Mouse (Mus musculus): ENCODE results near the gene Ano6. TPM values are rescaled to one million over a fixed set of nuclear protein-coding genes. Genes with fewer than 3 reads are reported as not detected.

Gene Ano6
- total and polyA plus RNA-seq, 3 experiments = 14.9 to 27.0 (median 18.4) TPM

DNA sequence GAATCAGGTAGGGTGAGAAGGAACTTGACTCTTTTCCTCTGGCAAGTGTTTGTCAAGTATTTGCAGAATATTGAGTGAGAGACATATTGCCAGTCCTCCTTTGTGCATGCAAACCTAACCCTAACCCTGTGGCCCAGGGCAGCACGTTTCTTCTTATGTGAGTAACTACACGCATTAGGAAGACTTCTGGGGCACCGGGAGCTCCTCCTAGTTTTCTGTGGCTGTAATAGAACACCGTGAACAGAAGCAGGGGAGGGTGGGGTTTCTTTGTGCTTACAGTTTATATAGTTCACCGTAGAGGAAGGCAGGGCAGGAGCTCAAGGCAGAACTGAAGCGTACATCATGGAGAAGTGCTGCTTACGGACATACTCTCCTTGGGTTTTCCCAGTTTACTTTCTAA, 65.3 kb downstream of the Ano6 start:
- in situ Hi-C loops (cut with MboI; ENCODE audit: low pct_ligation_motif_present, low pct_unique_long_range_greater_than_20kb, low sequenced_read_pairs) (no loop called here), dilution Hi-C loops (cut with MboI; ENCODE audit: extremely low pct_ligation_motif_present, extremely low pct_unique_long_range_greater_than_20kb, low sequenced_read_pairs) (no loop called here)
- Histone ChIP-seq H3K9me3 (replicated peaks; ENCODE audit: low read length) (peaks cover 3% of the 10 kb centered on the region), H3K9ac (ENCODE audit: insufficient read depth, low read depth) (no peak overlapping the region), H3K4me1 (ENCODE audit: control insufficient read depth in 1 of 2, insufficient read depth in 2 of 2) (no peaks in the 10 kb centered on the region), H3K4me2 (ENCODE audit: insufficient read depth, low read depth, poor library complexity, severe bottlenecking) (no peak overlapping the region), H3K36me3 (replicated peaks in 1 of 2; ENCODE audit: control insufficient read depth in 1 of 2, insufficient read depth in 1 of 2, low read length in 1 of 2) (peaks cover 0 to 30% of the 10 kb centered on the region in 2 experiments), H3K27ac (ENCODE audit: insufficient read depth, low read depth) (no peak overlapping the region), H3K79me2 (replicated peaks; ENCODE audit: control insufficient read depth, extremely low read depth, insufficient read depth, poor library complexity, severe bottlenecking) (no peaks in the 10 kb centered on the region), H3K4me3 (replicated peaks in 1 of 3; ENCODE audit: low read depth in 2 of 3, low read length in 2 of 3, poor library complexity in 1 of 3) (no peak overlapping the region), H3K27me3 (replicated peaks) (no peaks in the 10 kb centered on the region)
- TF ChIP-seq ZC3H11A (IDR thresholded peaks at IDR 0.05; ENCODE audit: low read depth, low read length) (no peak), ZNF384 (IDR thresholded peaks at IDR 0.05; ENCODE audit: low read depth, low read length) (no peak), HCFC1 (IDR thresholded peaks at IDR 0.05; ENCODE audit: low read depth, low read length) (no peak), CHD1 (IDR thresholded peaks at IDR 0.05; ENCODE audit: low read depth, low read length) (no peak), NRF1 (IDR thresholded peaks at IDR 0.05; ENCODE audit: low read depth, low read length) (no peak), MYC (IDR thresholded peaks at IDR 0.05; ENCODE audit: low read depth, low read length) (no peak), ETS1 (conservative IDR thresholded peaks at IDR 0.05; ENCODE audit: low read depth, low read length) (no peak), ELF1 (IDR thresholded peaks at IDR 0.05; ENCODE audit: low read depth, low read length) (no peak), EP300 (IDR thresholded peaks at IDR 0.05; ENCODE audit: low read length) (no peak), UBTF (IDR thresholded peaks at IDR 0.05; ENCODE audit: low read depth, low read length) (no peak), TCF12 (IDR thresholded peaks at IDR 0.05; ENCODE audit: low read depth, low read length) (no peak), ZMIZ1 (IDR thresholded peaks at IDR 0.05; ENCODE audit: low read depth, low read length) (no peak), BHLHE40 (IDR thresholded peaks at IDR 0.05; ENCODE audit: low read depth, low read length) (no peak)
- DNase-seq (ENCODE audit: extremely low read depth) = no peak

DNA sequence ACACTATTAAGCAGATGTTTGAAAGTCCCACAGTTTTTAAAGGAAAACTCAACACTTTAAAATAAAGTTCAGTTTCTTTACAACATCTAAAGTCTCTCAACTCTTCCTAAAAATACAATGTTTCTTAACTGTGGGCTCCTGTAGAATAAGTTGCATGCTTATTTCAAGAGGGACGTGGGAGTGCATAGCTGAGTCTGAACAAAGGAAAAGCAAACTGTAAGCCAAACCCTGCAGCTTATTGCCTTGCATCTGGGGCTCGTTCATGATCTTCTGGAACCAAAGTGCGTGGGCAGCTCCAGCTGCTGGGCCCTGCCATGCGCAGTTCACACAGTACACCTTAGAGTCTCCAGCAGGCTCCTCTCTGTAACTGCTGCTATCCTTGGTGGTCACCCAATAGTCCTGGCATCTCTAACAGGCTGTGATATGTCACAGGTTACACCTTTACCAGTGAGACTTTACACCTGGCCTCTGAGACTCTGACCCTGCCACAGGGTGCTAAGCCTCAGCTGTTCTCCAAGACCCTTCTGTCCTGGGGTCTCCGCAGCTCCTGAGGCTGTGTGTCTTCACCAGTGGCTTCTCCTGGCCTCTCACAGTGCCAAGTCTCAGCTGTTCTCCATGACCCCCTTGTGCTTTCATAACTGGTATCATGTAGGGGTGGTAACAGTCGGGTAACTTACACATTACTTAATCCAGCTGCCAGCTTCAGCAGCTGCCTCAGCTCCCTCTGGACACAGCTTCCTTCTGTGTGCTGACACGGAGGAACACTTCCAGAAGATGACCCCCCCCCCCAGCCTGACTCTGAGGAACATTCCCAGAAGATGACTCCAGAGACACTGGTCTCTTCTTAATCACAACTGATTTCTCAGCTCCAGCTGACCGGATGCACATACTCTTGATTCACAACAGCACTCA, 66.3 kb downstream of the Ano6 start:
- in situ Hi-C loops (cut with MboI; ENCODE audit: low pct_ligation_motif_present, low pct_unique_long_range_greater_than_20kb, low sequenced_read_pairs) = no loop called here

More for the DNA sequence above, 66.3 kb downstream of the Ano6 start:
- no peak for TF ChIP-seq USF1 (IDR thresholded peaks at IDR 0.05; ENCODE audit: low read depth, low read length)
- H3K9ac ChIP-seq (ENCODE audit: insufficient read depth, low read depth) = no peak overlapping the region
- H3K27ac ChIP-seq (ENCODE audit: insufficient read depth, low read depth) = no peak overlapping the region
- no peak overlapping the region for H3K4me2 ChIP-seq (ENCODE audit: insufficient read depth, low read depth, poor library complexity, severe bottlenecking)
- dilution Hi-C loops (cut with MboI; ENCODE audit: extremely low pct_ligation_motif_present, extremely low pct_unique_long_range_greater_than_20kb, low sequenced_read_pairs) = no loop called here
- H3K9me3 ChIP-seq (replicated peaks; ENCODE audit: low read length) = peaks cover 3% of the 10 kb centered on the region
- no peak overlapping the region for H3K4me3 ChIP-seq (replicated peaks in 1 of 3; ENCODE audit: low read depth in 2 of 3, low read length in 2 of 3, poor library complexity in 1 of 3)
- no peaks in the 10 kb centered on the region for H3K4me1 ChIP-seq (ENCODE audit: control insufficient read depth in 1 of 2, insufficient read depth in 2 of 2)
- H3K36me3 ChIP-seq (replicated peaks in 1 of 2; ENCODE audit: control insufficient read depth in 1 of 2, insufficient read depth in 1 of 2, low read length in 1 of 2) = peaks cover 0 to 28% of the 10 kb centered on the region in 2 experiments
- no peak for DNase-seq (ENCODE audit: extremely low read depth)
- H3K79me2 ChIP-seq (replicated peaks; ENCODE audit: control insufficient read depth, extremely low read depth, insufficient read depth, poor library complexity, severe bottlenecking) = no peaks in the 10 kb centered on the region
- no peaks in the 10 kb centered on the region for H3K27me3 ChIP-seq (replicated peaks)

All from CH12.LX (cell line).